Mouse (Mus musculus): Measurements from ENCODE around the gene Kcnip1. TPM values are rescaled to one million over a fixed set of nuclear protein-coding genes. Genes with fewer than 3 reads are reported as not detected.

Gene Kcnip1
- polyA plus RNA-seq, 1 experiment from 2014 or later = 0.54 TPM

- Histone ChIP-seq H3K4me1 (replicated peaks) (no peaks in the 10 kb centered on the region), H3K4me3 (no peak overlapping the region), H3K27ac (ENCODE audit: poor library complexity, severe bottlenecking) (no peak overlapping the region), H3K9me3 (replicated peaks) (0 out of 2 replicates have a peak, but pooled peaks cover 3% of the 10 kb centered on the region), H3K4me2 (no peak overlapping the region), H3K9ac (no peak overlapping the region), H3K36me3 (no peaks in the 10 kb centered on the region), H3K27me3 (replicated peaks) (no peaks in the 10 kb centered on the region)
- ATAC-seq (ENCODE audit: insufficient number of reproducible peaks, low FRiP score) = no peak
- 48% methylated on average over 7 of the region's 7 CpGs for WGBS
Observed at GRCm38 (mm10) chr11:33938561-33939274, 54.2 kb downstream of the Kcnip1 start.

GRCm38 (mm10) chr11:33937641-33938040 is 55.3 kb downstream of the Kcnip1 start:
- Histone ChIP-seq H3K27ac (ENCODE audit: poor library complexity, severe bottlenecking) (no peak overlapping the region), H3K4me2 (no peak overlapping the region), H3K36me3 (no peaks in the 10 kb centered on the region), H3K4me1 (replicated peaks) (no peaks in the 10 kb centered on the region), H3K9ac (no peak overlapping the region), H3K4me3 (no peak overlapping the region), H3K9me3 (replicated peaks) (no peaks in the 10 kb centered on the region), H3K27me3 (replicated peaks) (no peaks in the 10 kb centered on the region)
- WGBS = 77% methylated on average over 8 of the region's 8 CpGs
- ATAC-seq (ENCODE audit: insufficient number of reproducible peaks, low FRiP score) = no peak

GRCm38 (mm10) chr11:33934286-33934685 is 58.7 kb downstream of the Kcnip1 start:
- no peak overlapping the region for H3K9ac ChIP-seq
- H3K27me3 ChIP-seq (replicated peaks) = 0 out of 2 replicates have a peak, but pooled peaks cover 3% of the 10 kb centered on the region
- 48% methylated on average over 9 of the region's 9 CpGs for WGBS
- no peaks in the 10 kb centered on the region for H3K4me1 ChIP-seq (replicated peaks)
- H3K4me2 ChIP-seq = no peak overlapping the region
- no peaks in the 10 kb centered on the region for H3K9me3 ChIP-seq (replicated peaks)
- no peaks in the 10 kb centered on the region for H3K36me3 ChIP-seq
- H3K4me3 ChIP-seq = no peak overlapping the region
- no peak overlapping the region for H3K27ac ChIP-seq (ENCODE audit: poor library complexity, severe bottlenecking)
- ATAC-seq (ENCODE audit: insufficient number of reproducible peaks, low FRiP score) = no peak

GRCm38 (mm10) chr11:33932386-33933111 is 60.4 kb downstream of the Kcnip1 start:
- WGBS = 62% methylated on average over 18 of the region's 18 CpGs
- Histone ChIP-seq H3K9me3 (replicated peaks) (no peaks in the 10 kb centered on the region), H3K36me3 (no peaks in the 10 kb centered on the region), H3K27me3 (replicated peaks) (peaks cover 12% of the 10 kb centered on the region; the same call in 1 of the 2 replicates), H3K4me3 (no peak overlapping the region), H3K27ac (ENCODE audit: poor library complexity, severe bottlenecking) (no peak overlapping the region), H3K4me2 (no peak overlapping the region), H3K9ac (no peak overlapping the region), H3K4me1 (replicated peaks) (no peaks in the 10 kb centered on the region)
- ATAC-seq (ENCODE audit: insufficient number of reproducible peaks, low FRiP score) = no peak

- ATAC-seq (ENCODE audit: insufficient number of reproducible peaks, low FRiP score) = no peak
- no peak overlapping the region for H3K4me3 ChIP-seq
- no peak overlapping the region for H3K9ac ChIP-seq
- H3K27me3 ChIP-seq (replicated peaks) = peaks cover 15% of the 10 kb centered on the region; the same call in 1 of the 2 replicates
- H3K9me3 ChIP-seq (replicated peaks) = no peaks in the 10 kb centered on the region
- no peak overlapping the region for H3K27ac ChIP-seq (ENCODE audit: poor library complexity, severe bottlenecking)
- WGBS = 18% methylated on average over 10 of the region's 10 CpGs
- H3K4me2 ChIP-seq = no peak overlapping the region
- no peaks in the 10 kb centered on the region for H3K4me1 ChIP-seq (replicated peaks)
- H3K36me3 ChIP-seq = no peaks in the 10 kb centered on the region
Observed at GRCm38 (mm10) chr11:33931836-33932385, 61.0 kb downstream of the Kcnip1 start.

GRCm38 (mm10) chr11:33929412-33929811 is 63.5 kb downstream of the Kcnip1 start:
- Histone ChIP-seq H3K27ac (ENCODE audit: poor library complexity, severe bottlenecking) (no peak overlapping the region), H3K9me3 (replicated peaks) (no peaks in the 10 kb centered on the region), H3K4me2 (no peak overlapping the region), H3K4me3 (no peak overlapping the region), H3K36me3 (no peaks in the 10 kb centered on the region), H3K9ac (no peak overlapping the region), H3K27me3 (replicated peaks) (peaks cover 15% of the 10 kb centered on the region; the same call in 1 of the 2 replicates), H3K4me1 (replicated peaks) (no peaks in the 10 kb centered on the region)
- no peak for ATAC-seq (ENCODE audit: insufficient number of reproducible peaks, low FRiP score)
- WGBS = 72% methylated on average over 11 of the region's 11 CpGs

- H3K4me2 ChIP-seq = no peak overlapping the region
- H3K4me1 ChIP-seq (replicated peaks) = no peaks in the 10 kb centered on the region
- no peak overlapping the region for H3K4me3 ChIP-seq
- no peak overlapping the region for H3K9ac ChIP-seq
- ATAC-seq (ENCODE audit: insufficient number of reproducible peaks, low FRiP score) = 0 out of 2 replicates have a peak, but pooled peaks have one; percentile 22
- H3K27ac ChIP-seq (ENCODE audit: poor library complexity, severe bottlenecking) = no peak overlapping the region
- H3K36me3 ChIP-seq = no peaks in the 10 kb centered on the region
- no peaks in the 10 kb centered on the region for H3K9me3 ChIP-seq (replicated peaks)
- 37% methylated on average over 7 of the region's 7 CpGs for WGBS
- peaks cover 18% of the 10 kb centered on the region; the same call in 1 of the 2 replicates for H3K27me3 ChIP-seq (replicated peaks)
Observed at GRCm38 (mm10) chr11:33928658-33929057, 64.3 kb downstream of the Kcnip1 start.

GRCm38 (mm10) chr11:33927836-33928235 is 65.1 kb downstream of the Kcnip1 start:
- Histone ChIP-seq H3K27me3 (replicated peaks) (peaks cover 18% of the 10 kb centered on the region; the same call in 1 of the 2 replicates), H3K9ac (no peak overlapping the region), H3K4me1 (replicated peaks) (no peaks in the 10 kb centered on the region), H3K9me3 (replicated peaks) (no peaks in the 10 kb centered on the region), H3K27ac (ENCODE audit: poor library complexity, severe bottlenecking) (no peak overlapping the region), H3K36me3 (no peaks in the 10 kb centered on the region), H3K4me2 (no peak overlapping the region), H3K4me3 (no peak overlapping the region)
- ATAC-seq (ENCODE audit: insufficient number of reproducible peaks, low FRiP score) = no peak
- 65% methylated on average over 4 of the region's 4 CpGs for WGBS

GRCm38 (mm10) chr11:33927321-33927720 is 65.6 kb downstream of the Kcnip1 start:
- no peaks in the 10 kb centered on the region for H3K9me3 ChIP-seq (replicated peaks)
- H3K4me3 ChIP-seq = no peak overlapping the region
- no peaks in the 10 kb centered on the region for H3K36me3 ChIP-seq
- 52% methylated on average over 6 of the region's 6 CpGs for WGBS
- H3K4me1 ChIP-seq (replicated peaks) = no peaks in the 10 kb centered on the region
- no peak for ATAC-seq (ENCODE audit: insufficient number of reproducible peaks, low FRiP score)
- no peak overlapping the region for H3K4me2 ChIP-seq
- H3K27me3 ChIP-seq (replicated peaks) = peaks cover 18% of the 10 kb centered on the region; the same call in 1 of the 2 replicates
- no peak overlapping the region for H3K27ac ChIP-seq (ENCODE audit: poor library complexity, severe bottlenecking)
- H3K9ac ChIP-seq = no peak overlapping the region

- H3K9ac ChIP-seq = no peak overlapping the region
- WGBS = 56% methylated on average over 2 of the region's 2 CpGs
- no peak overlapping the region for H3K27ac ChIP-seq (ENCODE audit: poor library complexity, severe bottlenecking)
- no peaks in the 10 kb centered on the region for H3K9me3 ChIP-seq (replicated peaks)
- H3K4me2 ChIP-seq = no peak overlapping the region
- no peaks in the 10 kb centered on the region for H3K4me1 ChIP-seq (replicated peaks)
- no peaks in the 10 kb centered on the region for H3K36me3 ChIP-seq
- no peak for ATAC-seq (ENCODE audit: insufficient number of reproducible peaks, low FRiP score)
- H3K4me3 ChIP-seq = no peak overlapping the region
- H3K27me3 ChIP-seq (replicated peaks) = peaks cover 18% of the 10 kb centered on the region; the same call in 1 of the 2 replicates
Observed at GRCm38 (mm10) chr11:33926551-33926950, 66.4 kb downstream of the Kcnip1 start.

GRCm38 (mm10) chr11:33925778-33926177 is 67.2 kb downstream of the Kcnip1 start:
- no peak for ATAC-seq (ENCODE audit: insufficient number of reproducible peaks, low FRiP score)
- Histone ChIP-seq H3K4me3 (no peak overlapping the region), H3K27me3 (replicated peaks) (peaks cover 18% of the 10 kb centered on the region; the same call in 1 of the 2 replicates), H3K4me2 (no peak overlapping the region), H3K4me1 (replicated peaks) (no peaks in the 10 kb centered on the region), H3K36me3 (no peaks in the 10 kb centered on the region), H3K9me3 (replicated peaks) (no peaks in the 10 kb centered on the region), H3K9ac (no peak overlapping the region), H3K27ac (ENCODE audit: poor library complexity, severe bottlenecking) (no peak overlapping the region)
- WGBS = 77% methylated on average over 8 of the region's 8 CpGs

Measured in heart, embryonic 12.5 days (tissue).